Mouse (Mus musculus): Measurements from ENCODE around the gene Smarcd1.

DNA sequence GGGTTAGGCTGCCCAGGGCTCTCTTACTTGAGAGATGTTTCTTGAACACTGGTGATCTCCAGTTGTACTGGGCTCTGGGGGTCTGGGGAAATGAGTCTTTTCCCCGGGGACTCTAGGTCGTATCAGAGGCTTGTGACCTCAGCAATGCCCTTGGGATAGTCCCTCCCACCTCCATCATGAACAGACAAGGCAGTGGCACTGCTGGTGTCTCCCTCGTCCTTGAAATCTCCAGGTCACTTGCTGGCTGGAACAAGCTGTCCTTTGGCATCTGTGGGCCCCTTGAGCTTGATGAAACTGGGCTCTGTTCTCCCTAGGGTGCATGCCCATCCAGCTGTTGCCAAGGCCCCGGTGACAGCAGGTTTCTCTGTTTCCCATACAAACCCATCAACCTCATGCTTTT lies 12.3 kb downstream of the Smarcd1 start:
- TF ChIP-seq CTCF (IDR thresholded peaks at IDR 0.05; ENCODE audit: control insufficient read depth, insufficient read depth, insufficient read length) (no peak), MYOG (IDR thresholded peaks at IDR 0.05; ENCODE audit: control insufficient read depth, extremely low read depth, insufficient read length) (no peak)
